Mouse (Mus musculus): ENCODE measurements around the gene H6pd.

The H6pd gene

GRCm38 (mm10) chr4:149944214-149944613 is 64.6 kb downstream of the H6pd start:
- DNase-seq (ENCODE audit: low read depth, low spot score) = no peak

GRCm38 (mm10) chr4:149942831-149943741 is 65.7 kb downstream of the H6pd start:
- no peak for DNase-seq (ENCODE audit: low read depth, low spot score)

DNA sequence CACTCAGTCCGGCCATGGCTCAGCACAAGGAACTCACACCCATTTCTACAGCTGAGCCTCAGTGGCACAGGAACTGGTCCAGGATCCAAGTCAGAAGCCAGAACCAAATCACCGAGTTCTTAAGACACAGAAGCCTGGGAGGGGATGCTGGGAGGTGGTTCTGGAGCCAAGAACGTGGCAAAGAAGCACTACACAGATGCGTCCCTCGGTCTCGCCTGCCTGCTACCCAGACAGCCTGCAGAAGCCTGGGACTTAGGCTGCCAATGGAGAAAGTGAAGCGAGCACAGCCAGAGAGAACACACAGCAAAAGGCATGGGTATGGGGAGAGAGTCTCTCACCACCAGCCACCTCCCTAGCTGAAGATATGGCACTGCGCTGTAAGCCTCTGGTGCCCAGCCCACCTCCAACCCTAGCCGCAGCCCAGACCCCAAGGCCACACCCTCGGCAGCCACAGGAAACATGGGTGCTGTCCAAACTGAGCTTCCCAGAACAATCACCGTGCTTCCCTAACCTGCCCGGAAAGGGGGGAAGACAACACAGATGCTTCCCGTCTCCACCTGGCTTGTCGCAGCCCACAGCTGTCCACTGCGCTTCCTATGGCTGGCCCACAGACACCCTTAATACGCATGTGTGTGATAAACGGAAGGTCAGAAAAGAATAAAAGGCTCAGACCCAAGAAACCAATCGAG is 67.6 kb downstream of the H6pd start:
- DNase-seq (ENCODE audit: low read depth, low spot score) = no peak

- DNase-seq (ENCODE audit: low read depth, low spot score) = no peak
Observed at GRCm38 (mm10) chr4:149938701-149939100, 70.1 kb downstream of the H6pd start.

DNA sequence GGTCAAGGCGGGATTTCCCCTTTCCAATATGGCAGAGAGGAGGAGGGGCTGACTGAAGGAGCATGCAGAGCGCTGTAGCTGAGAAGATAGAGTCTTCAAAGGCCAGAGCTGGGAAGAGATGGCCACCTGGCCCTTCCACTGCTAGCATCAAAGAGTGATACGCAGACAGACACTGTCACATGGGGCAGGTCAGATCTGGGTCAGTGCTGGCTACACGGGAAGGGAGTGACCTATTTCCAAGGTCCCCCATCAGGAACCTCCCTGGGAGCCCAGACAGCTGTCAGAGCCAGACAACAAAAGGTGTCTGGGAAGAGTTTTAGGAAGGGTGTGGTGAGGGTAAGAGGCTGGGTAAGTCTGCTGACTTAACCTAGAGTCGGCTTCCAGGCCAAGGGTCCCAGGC is 71.9 kb downstream of the H6pd start:
- DNase-seq (ENCODE audit: low read depth, low spot score) = no peak

GRCm38 (mm10) chr4:149935470-149935869 is 73.4 kb downstream of the H6pd start:
- DNase-seq (ENCODE audit: low read depth, low spot score) = no peak

GRCm38 (mm10) chr4:149933519-149934245 is 75.1 kb downstream of the H6pd start:
- no peak for DNase-seq (ENCODE audit: low read depth, low spot score)

DNA sequence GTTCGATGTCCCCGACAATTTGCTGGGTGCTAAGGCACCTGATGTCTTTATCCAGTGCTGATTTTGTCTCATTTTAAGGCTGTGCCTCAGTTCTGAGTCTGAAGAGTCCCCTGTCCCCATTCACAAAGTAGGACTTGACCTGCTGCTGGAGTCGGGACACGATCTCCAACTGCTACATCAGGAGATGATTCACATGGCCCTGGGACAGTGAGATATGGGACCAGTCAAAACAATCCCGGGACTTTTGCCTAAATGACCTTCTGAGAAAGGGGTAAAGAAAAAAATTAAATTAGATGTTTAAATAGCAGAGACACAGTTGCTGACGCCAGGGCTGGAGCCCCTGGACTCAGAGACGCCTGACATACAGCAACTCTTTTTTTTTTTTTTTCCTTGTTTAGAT is 75.8 kb downstream of the H6pd start:
- DNase-seq (ENCODE audit: low read depth, low spot score) = no peak

- DNase-seq (ENCODE audit: low read depth, low spot score) = no peak
Observed at GRCm38 (mm10) chr4:149932108-149932815, 76.6 kb downstream of the H6pd start.

GRCm38 (mm10) chr4:149930755-149931154 is 78.1 kb downstream of the H6pd start:
- no peak for DNase-seq (ENCODE audit: low read depth, low spot score)
